Mouse (Mus musculus): ENCODE data around the gene Palm2. TPM values are rescaled to one million over a fixed set of nuclear protein-coding genes. Genes with fewer than 3 reads are reported as not detected.

The Palm2 gene
- total RNA-seq, 4 experiments from 2014 or later: 45.9 to 60.1 (median 55.0) TPM

DNA sequence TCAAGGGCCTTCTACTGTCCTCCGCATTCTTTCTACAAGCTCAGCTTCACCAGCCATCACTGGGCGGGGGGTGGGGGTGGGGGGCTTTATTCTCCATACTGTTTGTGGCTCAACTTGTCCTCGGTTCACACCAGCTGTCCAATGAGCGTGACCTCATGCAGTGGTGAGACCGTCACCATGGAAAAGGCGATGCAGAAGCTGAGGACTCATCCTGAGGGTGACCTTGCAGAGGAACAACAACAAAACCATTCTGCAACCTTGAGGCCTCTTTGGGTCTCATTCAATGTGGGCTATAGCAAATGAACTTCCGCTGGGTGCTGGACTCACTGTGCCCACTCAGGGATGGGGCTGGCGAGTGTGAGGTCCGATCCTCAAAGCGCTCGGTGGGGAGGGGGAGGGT lies 317.5 kb downstream of the Palm2 start:
- no peak for DNase-seq (ENCODE audit: low spot score in 2 of 2)

DNA sequence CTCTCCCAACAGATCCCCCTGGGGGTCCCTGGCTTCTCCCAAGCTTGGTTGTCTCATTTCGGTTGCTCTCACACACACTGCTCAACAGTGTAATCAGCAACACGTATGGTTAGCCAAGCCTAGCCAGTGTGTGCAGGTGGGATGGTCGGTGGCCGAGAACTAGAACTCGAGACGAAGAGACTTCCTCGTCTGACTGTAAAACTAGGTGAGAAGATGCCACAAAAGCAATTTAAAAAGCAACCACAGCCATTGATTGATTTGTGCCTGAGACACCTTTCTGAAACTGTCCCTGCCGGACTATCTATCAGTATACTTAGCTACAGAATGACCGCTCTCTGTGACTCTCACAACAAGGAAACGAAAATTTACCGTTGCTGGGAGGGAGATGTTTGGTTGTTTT lies 321.0 kb downstream of the Palm2 start:
- no peak for DNase-seq (ENCODE audit: low spot score in 2 of 2)

DNA sequence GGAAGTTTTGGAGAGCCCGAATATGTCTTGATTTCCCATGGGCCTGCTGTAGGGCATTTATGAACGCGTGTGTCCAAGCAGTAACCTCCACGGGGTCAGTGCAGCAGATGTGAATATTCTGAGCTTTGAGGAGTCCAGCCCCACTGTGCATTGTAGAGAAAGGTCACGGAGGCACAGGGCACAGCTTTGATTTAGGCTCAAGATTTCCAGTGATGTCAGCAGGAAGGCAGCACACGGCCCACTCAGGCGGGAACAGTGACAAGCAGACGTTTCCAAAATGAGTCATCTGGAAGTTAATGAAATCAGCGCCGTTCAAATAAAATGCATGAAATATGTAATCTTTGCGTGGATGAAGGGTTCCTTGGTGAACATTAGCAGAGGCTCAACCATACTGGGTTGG lies 323.9 kb downstream of the Palm2 start:
- no peak for DNase-seq (ENCODE audit: low spot score in 2 of 2)

Other genes starting within 250 kb of the Palm2 start
- 10 to 100 TPM; 56.3 to 63.7 (median 60.2) TPM for gene Ptpn3, start 132.4 kb upstream of the Palm2 start, total RNA-seq (2022)
- 10 to 100 TPM; 19.2 to 22.2 (median 20.2) TPM for gene Pakap, start 133.9 kb downstream of the Palm2 start, total RNA-seq (2022)

All from left cerebral cortex, adult 8-10 months (tissue).